Mouse (Mus musculus) heart, postnatal 0 days (tissue): ENCODE measurements at regions not wholly inside any gene's neighbourhood (a gene's known extent, or its start where the extent isn't known, plus 50 kb on each side); places are given as distances from the start of the nearest gene placed in this dataset.

Experiments used
- CTCF ChIP-seq: IDR thresholded peaks from 2 replicates; pipeline ENCODE4 v1.5.1; 2016; ENCODE audit warnings: antibody characterized with exemption, control low read depth, low read depth
- EP300 ChIP-seq: IDR thresholded peaks from 2 replicates; pipeline ENCODE4 v1.6.1; 2016; ENCODE audit warnings: antibody characterized with exemption, low read depth

DNA sequence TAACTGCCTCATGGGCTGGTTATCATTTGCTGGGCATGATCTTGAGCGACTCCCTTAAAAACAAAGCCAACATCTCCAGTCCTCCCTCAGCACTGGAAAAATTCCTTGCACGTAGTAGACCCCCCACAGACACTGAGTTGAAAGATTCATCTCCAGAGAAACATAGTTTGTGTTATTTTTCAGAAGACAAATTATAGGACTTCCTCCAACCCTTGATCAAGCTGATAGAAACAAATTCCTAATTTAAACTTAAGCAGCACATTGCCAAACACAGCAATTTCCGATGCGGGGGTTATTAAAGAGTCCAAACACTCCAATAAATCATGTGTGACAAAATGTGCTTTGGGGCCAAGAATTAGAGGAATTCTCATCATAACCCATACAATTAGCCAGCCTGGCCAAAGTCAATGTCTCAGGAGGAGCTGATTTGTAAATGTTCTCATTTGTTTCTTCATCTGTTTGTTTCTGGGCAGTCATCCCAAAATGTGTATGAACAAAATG is 205.7 kb upstream of the Ipo5 start:
- TF ChIP-seq CTCF (no peak), EP300 (no peak)
